Mouse (Mus musculus) embryonic facial prominence, embryonic 14.5 days (tissue): ENCODE data around the gene Trp63. TPM values are rescaled to one million over a fixed set of nuclear protein-coding genes. Genes with fewer than 3 reads are reported as not detected.

Source experiments
- ATAC-seq: fragments of 200-750 bp; cut with Nextera tagmentation; 2 replicates; pipeline ENCODE4 v1.8.0; 2017; ENCODE audit warnings: low read depth, moderate number of reproducible peaks, moderate TSS enrichment
- DNase-seq: peaks from one replicate; pipeline ENCODE4 v3.0.0-alpha.2; 2015; ENCODE audit warnings: low spot score
- H3K27ac ChIP-seq: fragments of 300-500 bp; sonication (generic); replicated peaks from 2 replicates; pipeline ENCODE4 v1.5.1; 2014; ENCODE audit warnings: low read depth, mild to moderate bottlenecking, low read length, moderate library complexity
- H3K27me3 ChIP-seq: fragments of 300-500 bp; sonication (generic); replicated peaks from 2 replicates; pipeline ENCODE4 v1.6.1; 2014; ENCODE audit warnings: low read length; ENCODE audit not compliant: control insufficient read depth, insufficient read depth
- H3K36me3 ChIP-seq: fragments of 300-500 bp; sonication (generic); 2 replicates; pipeline ENCODE4 v1.6.1; 2014; ENCODE audit warnings: low read length, mixed read lengths; ENCODE audit not compliant: control insufficient read depth, insufficient read depth
- H3K4me1 ChIP-seq: fragments of 300-500 bp; sonication (generic); 2 replicates; pipeline ENCODE4 v1.6.1; 2014; ENCODE audit warnings: antibody characterized with exemption, low read length; ENCODE audit not compliant: control insufficient read depth, insufficient read depth
- H3K4me2 ChIP-seq: fragments of 300-500 bp; sonication (generic); 2 replicates; pipeline ENCODE4 v1.6.1; 2014; ENCODE audit warnings: low read depth, mild to moderate bottlenecking, low read length, moderate library complexity, mixed read lengths
- H3K4me3 ChIP-seq: fragments of 300-500 bp; sonication (generic); 2 replicates; pipeline ENCODE4 v1.5.1; 2014; ENCODE audit warnings: low read depth, mild to moderate bottlenecking, low read length
- H3K9ac ChIP-seq: fragments of 300-500 bp; sonication (generic); 2 replicates; pipeline ENCODE4 v1.6.1; 2014; ENCODE audit warnings: low read depth, mild to moderate bottlenecking, low read length, moderate library complexity, mixed read lengths
- H3K9me3 ChIP-seq: fragments of 300-500 bp; sonication (generic); 2 replicates; pipeline ENCODE4 v1.6.1; 2016; ENCODE audit warnings: low read length; ENCODE audit not compliant: control insufficient read depth
- WGBS: fragments of 180-500 bp; shearing (Covaris S2); extraction: QIAGEN DNeasy Blood & Tissue Kit; methylation state at CpG from one replicate; pipeline ENCODE4 v1.1.7; 2014; 5-methylcytosine and 5-hydroxymethylcytosine counted together
- polyA plus RNA-seq: library from polyadenylated mRNA; unstranded; fragments of >200 nt; fragmentation: Nextera tagmentation; extraction: Ambion mirVana; gene quantifications from 2 replicates; pipeline ENCODE4 v1.2.1, GENCODE M21; 2014

Trp63 gene
- polyA plus RNA-seq, 1 experiment from 2014 or later: 35.8 TPM

DNA sequence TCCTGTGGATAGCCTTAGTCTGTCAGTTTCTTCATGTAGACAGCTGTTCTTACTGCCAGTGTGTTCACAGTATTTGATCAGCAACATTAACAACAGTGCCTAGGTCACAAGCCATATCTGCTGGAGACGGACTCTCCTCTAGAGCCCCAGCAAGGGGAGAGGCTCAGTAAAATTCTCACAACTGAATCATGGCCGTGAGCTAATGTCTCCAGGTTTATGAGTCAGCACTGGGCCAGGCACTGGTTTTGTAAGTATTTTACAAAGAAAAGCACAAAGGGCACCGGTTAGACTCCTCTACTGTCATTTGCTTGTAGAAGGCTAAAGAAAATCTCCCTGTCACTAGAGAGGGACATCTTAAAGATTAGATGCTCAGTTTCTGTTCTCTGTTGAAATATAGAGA lies 151.7 kb downstream of the Trp63 start:
- no peak overlapping the region for H3K4me3 ChIP-seq
- H3K4me1 ChIP-seq: no peaks in the 10 kb centered on the region
- WGBS: 70% methylated on average over 3 of the region's 3 CpGs
- H3K9me3 ChIP-seq: no peaks in the 10 kb centered on the region
- no peak overlapping the region for H3K9ac ChIP-seq
- H3K4me2 ChIP-seq: no peak overlapping the region
- no peaks in the 10 kb centered on the region for H3K36me3 ChIP-seq
- H3K27me3 ChIP-seq: no peaks in the 10 kb centered on the region
- ATAC-seq (no peak), DNase-seq (no peak)
- H3K27ac ChIP-seq: no peak overlapping the region

DNA sequence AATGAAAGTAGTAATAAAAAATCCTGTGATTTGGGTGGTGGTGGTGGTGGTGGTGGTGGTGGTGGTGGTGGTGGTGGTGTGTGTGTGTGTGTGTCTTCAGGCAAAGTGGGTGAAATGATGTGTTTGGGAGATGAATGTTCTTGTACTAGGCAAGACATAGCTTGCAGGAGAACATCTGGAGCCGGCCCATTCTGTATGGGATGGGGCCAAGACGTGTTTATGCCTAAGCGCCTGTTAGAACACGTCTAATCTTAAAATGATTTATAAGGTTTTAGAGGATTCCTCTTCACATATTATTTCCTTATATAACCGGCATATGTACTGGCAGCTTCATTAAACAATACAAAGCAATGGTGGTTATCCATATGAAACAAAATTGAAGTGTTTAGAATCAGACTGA lies 152.2 kb downstream of the Trp63 start:
- Histone ChIP-seq H3K27me3 (no peaks in the 10 kb centered on the region), H3K27ac (no peak overlapping the region), H3K36me3 (no peaks in the 10 kb centered on the region), H3K9me3 (no peaks in the 10 kb centered on the region), H3K9ac (no peak overlapping the region), H3K4me3 (no peak overlapping the region), H3K4me1 (no peaks in the 10 kb centered on the region), H3K4me2 (no peak overlapping the region)
- DNase-seq: peak; percentile 66
- WGBS: 79% methylated on average over 5 of the region's 5 CpGs
- ATAC-seq: peak; percentile 70

DNA sequence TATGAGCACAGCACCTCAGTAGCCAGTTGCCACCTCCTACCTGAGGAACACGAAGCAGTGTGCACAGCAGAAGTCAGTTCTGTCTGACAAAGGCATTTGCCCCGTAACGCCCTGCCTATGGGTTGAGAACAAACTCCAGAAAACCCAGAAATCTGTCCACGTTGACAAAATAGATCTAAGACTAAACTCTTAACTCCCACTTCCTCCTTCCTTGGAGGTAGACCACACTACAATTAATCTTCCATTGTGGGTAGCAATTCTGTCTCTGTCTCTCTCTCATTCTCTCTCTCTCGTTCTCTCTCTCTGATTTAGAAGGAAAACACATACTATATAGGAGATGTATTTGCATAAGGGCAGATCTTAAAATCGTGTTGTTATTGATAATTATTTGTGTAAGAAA lies 159.4 kb downstream of the Trp63 start:
- Histone ChIP-seq H3K27me3 (no peaks in the 10 kb centered on the region), H3K4me2 (no peak overlapping the region), H3K4me1 (no peaks in the 10 kb centered on the region), H3K9me3 (no peaks in the 10 kb centered on the region), H3K36me3 (no peaks in the 10 kb centered on the region), H3K27ac (peak overlapping the region; percentile 70), H3K4me3 (no peak overlapping the region), H3K9ac (no peak overlapping the region)
- ATAC-seq (peak; percentile 33; the same call in 1 of the 2 replicates), DNase-seq (no peak)
- WGBS: 66% methylated on average over 6 of the region's 6 CpGs

DNA sequence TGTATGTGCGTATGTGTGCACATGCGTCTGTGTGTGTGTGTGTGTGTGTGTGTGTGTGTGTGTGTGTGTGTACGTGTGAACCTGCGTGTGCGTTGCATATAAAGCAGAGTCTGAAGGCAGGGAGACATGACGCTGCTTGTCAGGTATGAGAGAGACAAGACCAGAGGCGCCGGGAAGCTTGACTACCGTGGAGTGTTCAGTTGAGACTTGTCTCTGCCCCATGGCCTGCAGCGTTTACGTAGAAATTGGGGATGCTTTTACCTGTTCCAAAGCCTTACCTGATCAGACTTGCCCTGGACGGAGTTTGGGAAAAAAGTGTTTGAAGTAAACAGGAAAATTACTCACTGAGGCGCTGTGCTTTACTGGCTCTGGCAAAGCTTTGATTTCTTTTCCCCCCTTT lies 160.1 kb downstream of the Trp63 start:
- Histone ChIP-seq H3K27me3 (no peaks in the 10 kb centered on the region), H3K4me2 (no peak overlapping the region), H3K36me3 (no peaks in the 10 kb centered on the region), H3K9me3 (no peaks in the 10 kb centered on the region), H3K9ac (no peak overlapping the region), H3K27ac (peak overlapping the region; percentile 70), H3K4me1 (no peaks in the 10 kb centered on the region), H3K4me3 (no peak overlapping the region)
- peak; percentile 74; the same call in 1 of the 2 replicates for ATAC-seq
- DNase-seq: peak; percentile 88
- WGBS: 77% methylated on average over 13 of the region's 13 CpGs

DNA sequence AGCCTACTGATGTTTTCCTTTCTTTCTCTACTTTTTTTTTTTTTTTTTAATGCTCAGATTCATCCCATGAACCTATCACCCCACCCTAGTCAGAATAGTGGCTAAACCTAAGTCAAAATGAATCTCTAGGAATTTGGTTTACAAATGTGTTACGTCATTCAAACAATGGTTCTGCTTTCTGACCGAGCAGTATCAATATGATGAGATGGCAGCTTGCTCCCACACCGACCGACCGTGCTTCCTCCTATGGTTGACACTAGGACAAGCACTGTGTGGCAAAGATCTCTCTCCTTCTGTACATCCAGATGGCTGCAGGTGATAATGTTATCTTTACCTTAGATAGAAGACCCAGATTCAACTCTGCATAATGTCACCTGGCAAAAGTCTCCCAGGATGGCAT lies 163.0 kb downstream of the Trp63 start:
- no peak for ATAC-seq
- 90% methylated on average over 5 of the region's 5 CpGs for WGBS

DNA sequence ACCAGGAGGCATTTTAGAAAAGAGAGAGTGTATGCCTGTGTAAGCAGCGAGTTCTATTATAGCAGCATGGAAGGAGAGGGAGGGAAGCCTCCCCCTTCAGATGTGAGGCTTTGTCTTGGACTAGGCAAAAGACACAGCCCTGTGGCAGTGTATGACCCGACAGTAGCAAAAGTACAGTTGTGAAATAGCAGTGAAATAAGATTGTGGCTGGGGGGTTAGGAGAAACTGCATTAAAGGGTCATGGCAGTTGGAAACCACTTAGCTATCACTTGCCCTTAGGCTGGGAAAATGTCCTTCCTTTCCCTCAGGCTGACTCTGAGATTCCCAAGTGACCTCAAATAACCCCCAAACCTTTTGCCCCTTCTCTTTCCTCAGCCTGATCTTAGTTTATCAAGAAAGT lies 164.9 kb downstream of the Trp63 start:
- H3K27me3 ChIP-seq: no peaks in the 10 kb centered on the region
- H3K27ac ChIP-seq: no peak overlapping the region
- H3K36me3 ChIP-seq: no peaks in the 10 kb centered on the region
- H3K9ac ChIP-seq: no peak overlapping the region
- no peak for DNase-seq
- no peak overlapping the region for H3K4me2 ChIP-seq
- H3K9me3 ChIP-seq: no peaks in the 10 kb centered on the region
- H3K4me1 ChIP-seq: no peaks in the 10 kb centered on the region
- no peak for ATAC-seq
- H3K4me3 ChIP-seq: no peak overlapping the region
- 43% methylated on average over 2 of the region's 2 CpGs for WGBS

More for the DNA sequence above, 163.0 kb downstream of the Trp63 start:
- Histone ChIP-seq H3K4me1 (no peaks in the 10 kb centered on the region), H3K27me3 (no peaks in the 10 kb centered on the region), H3K9ac (no peak overlapping the region), H3K4me2 (no peak overlapping the region), H3K27ac (no peak overlapping the region), H3K9me3 (no peaks in the 10 kb centered on the region), H3K4me3 (no peak overlapping the region), H3K36me3 (no peaks in the 10 kb centered on the region)
- DNase-seq: no peak

DNA sequence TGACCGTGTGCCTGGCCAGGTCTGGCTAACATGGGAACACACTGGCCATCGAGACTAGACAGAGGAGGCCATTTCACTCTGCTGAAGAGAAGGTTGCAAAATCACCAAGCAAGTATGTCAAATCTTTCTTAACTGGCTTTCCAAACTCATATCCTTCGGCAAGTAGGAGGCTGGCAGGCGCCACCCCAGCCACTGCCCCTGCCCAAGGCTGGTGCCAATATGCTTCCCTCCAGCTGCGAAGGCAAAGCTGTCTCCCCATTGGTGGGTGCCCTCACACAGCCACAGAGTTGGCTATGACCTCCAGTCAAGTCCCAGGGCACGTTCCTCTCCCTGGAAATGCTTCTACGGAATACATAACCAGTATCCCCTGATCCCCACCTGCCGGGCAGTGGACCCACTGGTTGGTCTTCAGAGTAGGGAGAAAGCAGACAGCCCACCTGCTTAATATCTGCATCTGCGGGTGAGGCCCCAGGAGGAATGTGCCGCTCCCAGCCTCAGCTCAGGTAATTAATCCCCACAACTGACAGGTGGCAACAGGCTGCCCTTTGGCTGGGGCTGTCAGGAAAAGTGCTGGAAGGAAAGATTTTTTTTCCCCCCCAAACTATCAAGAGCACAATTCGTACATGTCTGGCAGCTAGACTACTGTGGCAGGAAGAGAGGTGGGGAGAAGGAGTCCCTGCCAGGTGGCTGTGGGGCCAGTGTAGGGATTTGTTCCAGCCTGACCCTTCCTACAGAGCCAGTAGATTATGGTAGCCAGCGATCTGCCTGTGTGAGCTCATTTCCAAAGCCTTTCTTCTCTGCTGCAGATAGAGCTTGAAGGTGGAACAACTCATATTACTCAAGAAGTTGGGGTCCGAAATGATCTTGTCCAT lies 166.3 kb downstream of the Trp63 start:
- 66% methylated on average over 13 of the region's 13 CpGs for WGBS
- no peak overlapping the region; the same call in 1 of the 2 replicates for H3K27ac ChIP-seq
- no peak overlapping the region for H3K9ac ChIP-seq
- no peaks in the 10 kb centered on the region for H3K27me3 ChIP-seq
- H3K36me3 ChIP-seq: no peaks in the 10 kb centered on the region
- H3K4me1 ChIP-seq: no peaks in the 10 kb centered on the region
- H3K4me2 ChIP-seq: no peak overlapping the region
- no peak overlapping the region for H3K4me3 ChIP-seq
- ATAC-seq (peak; percentile 74; the same call in 1 of the 2 replicates), DNase-seq (peak; percentile 58)
- no peaks in the 10 kb centered on the region for H3K9me3 ChIP-seq

DNA sequence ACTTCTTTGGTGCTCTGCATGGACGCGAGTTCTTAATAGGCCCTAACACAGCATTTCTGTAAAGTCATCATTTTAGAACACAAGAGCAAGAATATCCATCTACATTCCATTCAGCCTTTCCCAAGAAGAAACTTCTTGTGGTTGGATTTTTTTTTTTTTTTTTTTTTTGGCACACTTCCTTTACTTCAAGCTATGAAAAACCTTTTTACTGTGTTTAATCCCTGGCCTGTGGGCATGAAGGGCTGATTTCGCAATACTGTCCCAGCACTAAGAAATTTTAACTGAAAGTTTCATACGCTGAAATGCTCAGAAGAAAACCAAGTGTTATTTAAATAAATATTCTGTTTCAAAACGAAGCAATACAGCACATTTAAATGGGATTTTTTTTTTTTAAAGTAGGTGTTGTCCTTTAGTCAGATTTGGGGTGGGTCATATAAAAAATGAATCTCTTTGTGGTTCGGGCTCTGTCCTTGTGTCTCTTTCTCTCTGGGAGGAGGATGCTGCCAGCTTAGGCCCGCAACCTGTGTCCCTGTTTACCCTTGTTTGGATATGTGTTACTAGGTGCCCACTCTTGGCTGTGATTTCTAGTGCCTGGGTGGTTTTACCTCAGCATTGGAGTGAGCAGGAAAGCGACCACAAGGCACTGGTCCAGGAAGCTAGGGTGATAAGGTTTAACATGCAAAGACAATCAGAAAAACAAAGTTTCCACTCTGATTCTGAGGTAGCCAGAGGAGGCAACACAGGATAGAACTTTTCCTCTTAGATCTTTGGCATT lies 177.4 kb downstream of the Trp63 start:
- no peak for ATAC-seq
- WGBS: 69% methylated on average over 8 of the region's 8 CpGs
- DNase-seq: peak; percentile 43
- H3K27ac ChIP-seq: no peak overlapping the region
- peaks cover 10% of the 10 kb centered on the region; the same call in 1 of the 2 replicates for H3K4me1 ChIP-seq
- no peaks in the 10 kb centered on the region for H3K36me3 ChIP-seq
- no peaks in the 10 kb centered on the region for H3K9me3 ChIP-seq
- no peak overlapping the region for H3K9ac ChIP-seq
- H3K27me3 ChIP-seq: no peaks in the 10 kb centered on the region
- no peak overlapping the region for H3K4me3 ChIP-seq
- no peak overlapping the region for H3K4me2 ChIP-seq
